Mouse (Mus musculus) ovary, postnatal 10 days (tissue): ENCODE results near the gene Tex2.
"Not testable (repeated sequence)": the region's sequence is repeated elsewhere in the genome, so short reads cannot be mapped to it uniquely, and the experiment has no call there.

Source experiments
- DNase-seq: peaks from one replicate; pipeline ENCODE4 v3.0.0; 2022; ENCODE audit warnings: low spot score

Tex2 gene

DNA sequence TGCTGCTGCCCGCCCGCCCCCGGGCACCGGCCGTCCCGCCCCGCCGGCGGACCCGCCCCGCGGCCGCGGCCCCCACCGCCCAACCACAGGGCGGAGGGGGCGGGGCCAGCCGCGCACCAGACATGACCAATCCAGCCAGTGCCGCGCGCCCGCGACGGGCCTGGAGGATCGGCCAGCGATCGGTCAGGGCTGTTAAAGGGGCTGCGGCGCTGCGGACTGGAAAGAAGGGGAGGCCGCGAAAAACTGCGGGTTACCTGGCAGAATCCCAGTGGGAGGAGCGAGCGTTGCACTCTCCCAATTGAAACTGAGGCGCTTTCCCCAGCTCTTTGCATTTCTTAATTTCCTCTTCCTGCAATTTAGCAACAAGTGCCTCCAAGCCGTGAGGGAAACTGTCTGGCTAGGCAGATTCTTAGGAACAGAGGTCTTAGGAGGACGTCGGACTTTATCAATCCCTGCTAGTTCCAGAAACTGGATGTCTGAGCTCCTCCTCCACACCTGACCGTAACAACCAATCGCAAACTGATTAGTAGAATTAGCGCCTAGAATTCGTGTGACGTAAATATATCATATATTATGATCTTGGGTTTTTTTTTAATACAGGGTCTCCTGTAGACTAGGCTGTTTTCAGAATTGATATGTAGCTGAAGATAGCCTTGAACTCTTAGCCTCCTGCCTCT is at the start of gene Tex2:
Gene Tex2, minus strand, starts transcription at position 463 of the 677 bp plus-strand sequence.
- DNase-seq, result peak; percentile 81

DNA sequence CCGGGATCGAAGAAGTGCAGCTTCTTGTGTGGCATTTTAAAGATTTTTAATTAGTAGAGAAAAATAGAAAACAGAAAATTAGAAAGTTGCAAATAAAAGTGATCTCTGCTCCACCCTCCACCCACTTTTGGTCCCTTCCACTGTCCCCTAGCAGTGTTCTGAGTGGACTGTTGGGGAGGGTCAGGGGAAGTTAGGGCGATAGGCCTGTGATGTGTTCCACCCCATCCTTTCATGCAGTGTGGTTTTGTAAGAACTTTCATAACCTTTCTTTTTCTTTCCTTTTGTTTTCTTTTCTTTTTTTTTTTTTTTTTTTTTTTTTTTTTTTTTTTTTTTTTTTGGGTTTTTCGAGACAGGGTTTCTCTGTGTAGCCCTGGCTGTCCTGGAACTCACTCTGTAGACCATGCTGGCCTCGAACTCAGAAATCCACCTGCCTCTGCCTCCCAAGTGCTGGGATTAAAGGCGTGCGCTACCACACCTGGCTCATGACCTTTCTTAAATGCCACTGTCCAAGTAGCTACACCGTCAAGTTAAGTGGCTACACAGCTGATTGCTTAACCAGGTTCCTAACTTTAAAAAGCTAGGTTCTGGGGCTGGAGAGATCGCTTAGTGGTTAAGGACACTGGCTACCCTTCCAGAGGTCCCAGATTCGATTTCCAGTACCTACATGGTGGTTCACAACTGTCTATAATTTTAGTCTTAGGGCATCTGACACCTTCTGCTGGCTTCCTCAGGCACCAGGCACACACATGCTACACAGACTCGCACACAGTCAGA is 49.6 kb upstream of the Tex2 start:
- no peak for DNase-seq

DNA sequence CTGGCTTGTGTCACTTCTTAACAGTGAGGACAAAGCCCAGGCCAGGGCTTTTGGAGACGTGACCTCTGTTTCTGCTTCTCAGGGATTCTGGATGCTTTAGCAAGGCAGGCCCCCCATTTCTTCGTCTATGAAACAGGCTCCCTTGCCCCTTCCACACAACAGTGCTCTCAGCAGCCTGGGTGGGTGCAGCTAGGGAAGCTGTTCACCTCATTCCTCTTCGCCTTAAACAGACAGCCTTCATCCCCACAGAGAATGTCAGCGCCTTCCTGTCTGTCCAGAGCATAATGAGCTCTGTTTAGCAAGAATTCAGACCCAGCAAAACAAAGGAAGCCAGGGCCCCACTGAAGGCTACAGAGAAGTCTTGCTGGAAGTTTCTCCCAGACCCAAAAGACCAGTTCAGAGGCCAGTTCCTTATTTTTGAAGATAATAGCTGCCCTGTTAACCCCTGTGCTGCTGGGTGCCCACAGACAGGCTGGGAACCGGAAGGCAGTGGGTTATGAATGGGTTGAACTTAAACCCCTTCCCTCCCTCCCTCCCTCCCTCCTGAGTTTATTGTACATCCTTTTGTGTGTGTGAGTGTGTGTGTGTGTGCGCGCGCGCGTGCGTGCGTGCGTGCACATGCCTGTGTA is 47.3 kb upstream of the Tex2 start:
- no peak for DNase-seq

DNA sequence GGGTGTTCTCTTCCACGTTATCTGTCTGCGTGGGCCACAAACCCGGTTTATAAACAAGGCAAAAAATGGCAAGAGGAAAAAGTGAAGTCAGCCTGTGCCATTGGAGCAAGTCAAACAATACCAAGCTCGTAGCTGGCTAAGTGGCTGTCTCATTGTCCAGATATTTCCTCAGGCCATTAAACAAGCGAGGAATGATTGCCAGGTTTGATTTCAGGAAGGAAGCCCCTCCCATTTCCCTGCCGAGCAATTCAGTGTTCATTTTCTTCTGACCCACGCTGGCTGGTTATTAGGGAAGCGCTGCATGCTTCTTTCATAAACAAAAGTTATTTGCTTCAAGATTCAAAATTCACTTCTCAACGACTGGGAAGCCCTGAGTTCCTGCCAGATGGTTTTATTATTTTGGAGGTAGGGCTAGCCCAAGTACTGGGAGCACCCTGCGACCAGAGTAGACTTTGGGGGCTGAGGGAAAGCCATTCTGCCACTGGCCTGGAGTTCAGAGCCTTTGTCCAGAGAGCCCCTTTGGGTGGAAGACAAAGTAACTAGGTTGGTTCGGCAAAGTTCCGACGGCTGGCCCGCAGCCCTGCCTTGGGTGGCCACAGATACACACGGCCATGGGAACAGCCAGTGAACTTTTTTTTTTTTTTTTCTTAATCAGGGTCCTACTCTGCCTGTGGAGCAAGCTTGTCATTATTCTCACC is 46.5 kb upstream of the Tex2 start:
- DNase-seq, result no peak

DNA sequence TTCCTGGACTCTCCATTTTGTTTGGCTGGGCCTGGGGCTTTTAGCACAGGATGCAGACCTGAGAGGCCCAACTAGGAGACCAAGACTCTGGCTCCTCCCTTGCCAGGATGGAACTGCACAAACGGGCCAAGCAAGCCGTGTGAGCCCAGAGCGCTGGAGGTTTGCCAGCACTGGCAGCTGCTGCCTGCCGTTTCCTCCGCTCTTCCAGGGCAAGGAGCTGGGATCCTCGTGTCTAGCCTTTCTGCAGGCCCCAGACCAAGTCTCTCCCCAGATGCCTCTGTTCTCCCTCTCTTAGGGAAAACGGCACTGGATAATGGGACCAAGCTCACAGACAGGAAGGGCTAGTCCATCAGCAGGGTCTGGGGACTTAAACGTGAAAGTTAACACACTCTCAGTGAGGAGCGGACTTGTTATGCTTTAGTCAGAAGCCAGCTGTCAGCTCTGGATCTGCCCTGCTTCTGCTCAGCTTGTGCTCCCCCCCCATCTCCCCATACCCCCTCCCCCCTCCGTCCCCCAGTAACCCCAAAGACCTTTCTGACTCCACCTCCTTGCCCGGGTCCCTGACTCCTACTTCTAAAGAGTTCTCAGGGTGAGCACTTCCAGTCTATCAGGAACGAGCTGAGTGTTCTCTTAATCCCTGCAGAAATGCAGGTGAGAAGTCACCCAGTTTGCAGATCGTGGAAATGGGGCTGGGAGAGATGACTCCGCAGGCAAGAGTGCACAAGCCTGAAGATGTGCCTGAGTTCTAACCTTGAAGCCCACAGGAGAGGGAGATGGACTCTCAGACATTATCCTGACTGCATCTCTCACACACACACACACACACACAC is 45.0 kb upstream of the Tex2 start:
- peak; percentile 66 for DNase-seq

DNA sequence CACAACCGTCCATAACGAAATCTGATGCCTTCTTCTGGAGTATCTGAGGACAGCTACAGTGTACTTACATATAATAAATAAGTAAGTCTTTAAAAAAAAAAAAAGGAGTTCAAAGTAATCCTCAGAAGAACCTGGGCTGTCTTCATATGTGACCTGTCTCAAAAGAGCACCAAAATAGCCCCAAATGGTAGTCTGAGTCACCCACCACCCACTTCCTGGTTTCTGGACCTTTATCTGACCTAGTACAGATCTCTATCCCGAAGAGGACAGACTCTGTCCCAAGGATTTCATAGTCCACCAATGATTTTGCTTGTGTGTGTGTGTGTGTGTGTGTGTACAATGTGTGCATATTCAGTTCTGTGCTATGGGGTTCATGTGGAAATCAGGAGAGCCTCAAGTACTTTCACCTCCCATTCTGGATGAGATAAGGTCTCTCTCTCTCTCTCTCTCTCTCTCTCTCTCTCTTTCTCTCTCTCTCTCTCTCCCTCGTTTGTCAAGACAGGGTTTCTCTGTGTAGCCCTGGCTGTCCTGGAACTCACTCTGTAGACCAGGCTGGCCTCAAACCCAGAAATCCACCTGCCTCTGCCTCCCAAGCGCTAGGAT is 43.8 kb upstream of the Tex2 start:
- DNase-seq, result not testable (repeated sequence)

DNA sequence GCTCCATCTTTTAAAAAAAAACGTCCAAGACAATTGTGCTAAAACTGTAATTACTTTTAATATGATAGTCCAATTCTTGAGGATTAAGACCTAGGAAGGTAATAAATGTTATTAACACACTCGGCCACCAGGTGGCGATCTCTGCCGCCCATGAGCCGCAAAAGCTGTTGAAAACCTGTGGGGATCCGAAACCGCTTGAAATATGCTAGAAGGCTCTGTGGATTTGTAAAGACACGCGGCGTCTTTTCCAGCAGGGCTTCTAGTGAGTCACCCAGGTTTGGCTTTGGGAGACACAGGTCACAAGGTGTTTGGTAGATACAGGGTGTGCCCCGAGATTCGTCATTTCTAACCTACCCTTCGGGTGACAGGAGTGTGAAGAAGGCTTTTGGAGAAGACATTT is 35.1 kb upstream of the Tex2 start:
- peak; percentile 48 for DNase-seq

DNA sequence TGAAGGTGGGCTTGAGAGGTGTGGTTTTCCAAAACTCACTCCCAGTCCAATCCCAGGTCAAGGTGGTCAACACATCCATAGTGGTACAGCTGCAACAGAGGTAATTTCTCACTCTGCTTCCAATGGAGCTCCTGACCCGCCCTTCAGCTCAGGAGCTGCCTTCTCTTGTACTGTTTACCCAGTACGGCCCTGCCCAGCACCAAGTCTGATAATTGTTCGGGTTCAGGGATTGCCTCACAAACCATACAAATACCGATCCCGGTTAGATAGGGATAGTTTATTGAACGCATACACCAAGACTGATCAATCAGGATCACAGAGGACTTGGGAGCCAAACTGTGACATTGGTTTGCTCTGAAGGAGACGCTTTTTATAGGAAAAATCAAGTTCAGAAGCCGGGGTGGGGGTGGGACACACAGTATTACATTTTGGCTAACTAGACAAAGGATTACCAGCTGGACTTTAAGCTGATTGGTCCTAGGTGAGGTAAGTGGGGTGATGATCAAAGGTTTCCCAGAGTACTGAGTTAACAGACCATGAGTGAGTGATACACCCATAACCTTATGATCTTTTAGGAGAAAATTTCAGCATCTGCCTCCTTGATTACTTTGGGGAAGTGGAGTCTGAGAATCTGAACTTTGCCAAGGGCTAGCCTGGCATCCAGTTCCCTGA is 29.9 kb upstream of the Tex2 start:
- DNase-seq, result no peak

DNA sequence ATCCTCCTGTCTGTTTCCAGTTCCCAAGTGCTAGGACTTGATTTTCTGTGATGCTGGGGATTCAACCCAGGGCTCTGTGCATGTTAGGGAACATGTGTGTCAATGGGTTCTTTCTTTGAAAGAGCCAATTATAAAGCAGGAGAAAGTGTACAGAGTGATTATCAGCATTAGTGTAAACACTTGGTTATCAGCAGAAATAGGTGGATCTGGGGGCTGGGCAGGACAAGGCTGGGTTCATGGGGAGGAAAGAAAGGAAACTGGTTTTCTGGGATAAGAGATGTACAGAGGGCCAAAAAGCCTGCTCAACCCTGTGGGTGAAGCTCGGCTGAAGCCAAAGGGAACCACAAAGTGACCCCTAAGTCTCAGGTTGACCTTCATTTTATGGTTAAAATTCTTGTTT is 28.4 kb upstream of the Tex2 start:
- DNase-seq, result no peak

DNA sequence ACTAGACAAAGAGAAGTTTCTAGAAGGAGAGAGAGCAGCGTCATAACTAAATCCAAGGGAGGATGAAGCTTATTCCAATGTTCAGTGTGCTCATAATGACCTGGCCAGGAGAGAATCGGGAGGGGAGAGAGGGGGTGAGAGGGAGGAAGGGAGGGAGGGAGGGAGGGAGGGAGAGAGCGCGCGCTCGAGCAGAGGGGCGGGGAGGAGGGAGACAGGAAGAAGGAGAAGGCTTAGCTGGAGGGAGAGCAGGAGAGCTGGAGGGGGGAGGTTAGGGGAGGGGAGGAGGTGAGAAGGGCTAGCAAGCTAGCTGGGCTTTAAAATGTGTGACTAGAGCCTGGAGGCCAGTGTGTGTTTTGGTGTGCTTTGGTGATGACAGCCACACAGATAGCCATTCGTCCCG is 26.8 kb upstream of the Tex2 start:
- no peak for DNase-seq

DNA sequence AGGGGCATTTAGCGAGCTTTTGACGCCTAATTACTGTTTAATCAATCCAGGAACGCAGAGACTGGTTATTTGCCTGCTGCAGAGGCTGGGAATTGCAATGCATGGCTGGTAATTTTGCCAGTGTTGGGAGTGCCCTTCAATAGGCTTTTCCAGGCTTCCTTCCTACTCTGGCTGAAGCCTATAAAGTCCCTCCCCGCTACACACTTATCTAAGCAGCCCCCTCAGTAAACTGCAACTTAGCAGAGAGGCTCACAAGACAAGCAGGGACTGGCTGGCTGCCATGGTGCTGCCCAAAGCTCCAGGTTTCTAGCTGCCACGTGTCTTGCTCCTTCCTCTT is 26.1 kb upstream of the Tex2 start:
- no peak for DNase-seq

DNA sequence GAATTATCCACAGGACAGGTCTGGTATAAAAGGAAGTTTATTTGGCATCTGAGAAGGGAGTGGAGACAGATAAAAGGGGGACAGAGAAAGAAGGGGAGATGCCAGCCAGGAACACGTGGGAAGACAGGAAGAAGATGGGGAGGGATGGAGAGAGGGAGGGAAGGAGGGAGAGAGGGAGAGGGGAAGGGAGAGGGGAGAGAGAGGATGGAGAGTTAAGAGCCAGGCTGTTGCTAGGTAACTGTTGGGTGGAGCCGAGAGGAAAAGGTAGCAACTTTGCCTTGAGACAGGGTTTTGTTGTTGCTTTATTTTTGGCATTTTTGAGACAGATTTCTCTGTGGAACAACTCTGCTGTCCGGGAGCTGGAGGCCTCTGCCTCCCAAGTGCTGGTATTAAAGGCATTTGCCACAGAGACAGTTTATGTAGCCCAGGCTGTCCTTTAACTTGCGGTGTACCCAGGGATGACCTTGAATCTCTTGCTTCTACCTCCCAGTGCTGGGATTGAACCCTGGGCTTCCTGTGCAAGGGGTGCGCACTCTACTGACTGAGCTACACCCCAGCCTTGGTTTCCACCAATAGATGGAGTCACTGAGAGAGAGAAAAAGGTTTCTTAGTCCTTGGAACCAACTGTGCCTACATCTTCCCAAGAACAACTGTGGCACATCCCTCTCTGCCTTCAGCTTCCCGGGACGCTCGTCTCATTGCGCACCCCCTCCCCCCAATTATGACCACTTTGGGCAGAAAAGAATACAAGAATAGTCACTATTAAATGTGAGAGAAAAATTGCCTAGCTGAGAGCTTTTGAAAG is 25.5 kb upstream of the Tex2 start:
- no peak for DNase-seq

DNA sequence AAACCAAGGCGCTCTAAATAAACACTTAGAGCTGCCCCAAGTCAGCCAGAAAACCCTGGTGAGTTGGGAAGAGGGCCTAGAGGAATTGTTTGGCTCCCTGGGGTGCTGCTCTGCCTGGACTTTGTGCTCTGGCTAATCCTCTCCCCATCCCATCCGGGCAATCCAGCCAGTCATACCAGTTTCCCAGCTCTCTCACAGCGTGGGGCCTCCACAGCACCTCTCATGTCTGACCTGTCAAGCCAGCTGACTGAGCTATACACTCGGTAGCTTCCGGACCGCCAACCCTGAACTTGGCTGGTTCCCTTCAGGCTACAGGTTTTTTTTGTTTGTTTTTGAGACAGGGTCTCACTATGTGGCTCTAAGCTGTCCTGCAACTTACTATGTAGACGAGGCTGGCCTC is 24.5 kb upstream of the Tex2 start:
- no peak for DNase-seq

DNA sequence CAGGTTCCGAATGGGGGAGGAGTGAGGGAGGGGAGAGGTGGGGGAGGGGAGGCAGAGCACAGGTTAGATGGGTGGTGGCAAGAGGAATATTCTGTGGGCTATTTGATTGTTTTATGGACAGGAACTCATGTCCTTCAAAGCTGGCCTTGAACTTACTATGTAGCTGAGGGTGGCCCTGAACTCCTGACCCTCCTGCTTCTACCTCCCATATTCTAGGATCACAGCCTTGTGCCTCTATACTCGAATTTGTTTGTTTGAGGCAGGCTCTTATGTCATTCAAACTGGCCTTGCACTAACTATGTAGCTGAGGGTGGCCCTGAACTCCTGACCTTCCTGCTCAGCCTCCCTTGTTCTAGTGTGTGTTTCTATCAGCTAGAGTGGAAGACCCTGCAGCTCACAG is 22.7 kb upstream of the Tex2 start:
- DNase-seq, result no peak

DNA sequence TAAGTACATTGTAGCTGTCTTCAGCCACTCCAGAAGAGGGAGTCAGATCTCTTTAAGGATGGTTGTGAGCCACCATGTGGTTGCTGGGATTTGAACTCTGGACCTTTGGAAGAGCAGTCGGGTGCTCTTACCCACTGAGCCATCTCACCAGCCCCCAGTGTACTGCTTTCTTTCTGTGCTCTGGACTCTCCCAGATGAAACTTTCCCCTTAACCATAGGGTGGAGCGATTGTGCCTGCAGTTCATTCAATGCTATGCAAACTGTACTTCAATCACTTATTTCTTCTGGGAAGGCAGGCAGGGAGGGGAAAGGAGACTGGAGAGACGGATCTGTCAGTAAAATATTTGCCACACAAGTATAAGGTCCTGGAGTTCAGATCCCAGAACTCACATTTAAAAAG is 21.0 kb upstream of the Tex2 start:
- not testable (repeated sequence) for DNase-seq

DNA sequence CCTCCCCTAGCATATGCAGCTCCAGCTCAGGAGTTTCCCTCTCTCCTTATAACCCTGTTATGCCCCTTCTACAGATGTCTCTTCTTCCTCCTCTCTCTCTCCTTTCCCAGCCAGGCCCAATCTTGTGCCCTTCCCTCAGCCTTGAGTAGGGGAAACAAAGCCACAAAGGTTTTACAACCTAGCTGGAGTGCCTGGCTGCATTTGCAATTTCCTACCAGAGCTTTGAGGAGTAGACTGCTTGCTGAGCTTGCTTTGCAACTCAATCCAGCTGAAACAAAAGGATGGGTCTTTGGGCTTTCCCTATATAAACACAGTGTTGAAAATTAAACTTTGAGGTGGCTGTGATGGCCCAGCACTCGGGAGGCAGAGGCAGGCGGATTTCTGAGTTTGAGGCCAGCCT is 20.2 kb upstream of the Tex2 start:
- DNase-seq, result no peak

DNA sequence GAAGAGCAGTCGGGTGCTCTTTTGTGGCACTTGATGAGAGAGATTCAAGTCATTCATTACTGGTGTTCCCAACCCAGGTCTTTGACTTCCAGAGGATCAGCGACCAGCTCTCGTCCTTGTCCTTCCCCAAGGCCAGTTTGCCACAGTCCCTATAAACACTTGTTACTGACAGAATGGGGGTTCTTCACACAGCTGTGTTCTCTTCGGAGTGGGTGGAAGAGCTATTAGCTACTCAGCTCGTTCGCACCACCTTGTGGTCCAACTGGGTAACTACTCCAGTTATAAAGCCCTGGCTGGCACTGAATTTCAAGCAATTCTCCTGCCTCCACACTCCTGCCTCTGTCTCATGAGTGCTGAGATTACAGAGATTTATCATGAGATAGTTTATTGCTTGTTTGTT is 14.5 kb upstream of the Tex2 start:
- no peak for DNase-seq

DNA sequence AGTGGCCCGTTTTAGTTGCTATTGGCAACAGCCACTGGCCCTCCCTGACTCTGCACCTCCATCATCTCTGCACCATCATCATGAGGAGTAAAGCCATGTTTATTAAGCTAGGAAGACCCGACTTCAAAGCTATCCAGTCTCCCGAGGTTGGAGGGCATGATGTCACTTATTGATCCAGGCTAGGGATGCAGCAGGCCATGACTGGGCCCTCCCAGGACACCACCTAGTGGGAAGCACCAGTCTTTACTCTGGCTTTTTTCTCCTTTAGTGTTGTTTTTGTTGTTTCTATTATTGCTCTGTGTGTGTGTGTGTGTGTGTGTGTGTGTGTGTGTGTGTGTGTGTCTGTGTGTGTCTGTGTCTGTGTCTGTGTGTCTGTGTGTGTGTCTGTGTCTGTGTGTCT is 12.4 kb upstream of the Tex2 start:
- DNase-seq, result no peak

DNA sequence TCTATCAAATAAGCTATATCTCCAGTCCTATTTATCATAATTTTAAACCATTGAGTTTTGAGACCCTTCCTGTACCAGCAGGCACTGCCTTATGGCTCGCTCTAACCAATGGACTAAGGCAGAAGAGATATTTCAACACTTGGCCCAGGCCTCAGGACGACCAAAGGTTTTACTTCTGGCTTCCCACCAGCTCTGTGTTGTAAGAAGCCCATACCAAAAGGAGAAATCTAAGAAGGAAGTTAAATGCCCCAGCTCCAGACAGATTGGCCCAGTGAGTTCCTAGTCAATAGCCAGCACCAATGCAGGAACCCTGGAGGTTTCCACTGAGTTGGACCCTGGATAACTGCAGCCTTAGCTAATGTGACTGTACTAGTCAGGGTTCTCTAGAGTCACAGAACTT is 10.4 kb upstream of the Tex2 start:
- no peak for DNase-seq

DNA sequence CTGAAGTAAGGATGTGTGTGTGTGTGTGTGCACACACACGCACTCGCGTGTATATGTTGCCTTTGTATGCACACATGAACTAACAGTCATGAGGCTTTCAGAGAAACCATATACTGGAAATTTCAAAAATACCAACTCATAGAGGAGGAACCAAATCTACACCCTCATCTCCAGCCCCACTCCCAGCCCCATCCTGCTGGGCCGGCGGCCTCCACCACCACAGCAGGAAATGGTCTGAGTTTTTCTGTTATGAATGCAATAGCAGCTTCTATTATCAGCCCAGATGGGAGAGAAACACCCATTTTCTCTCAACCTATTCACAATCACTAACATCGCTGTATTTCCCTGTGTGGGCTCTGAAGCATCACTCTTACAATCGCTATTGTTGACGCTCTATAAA is 8.8 kb upstream of the Tex2 start:
- DNase-seq, result no peak
